Mouse (Mus musculus): ENCODE measurements around the gene Syt3.
A peak's percentile ranks its signal among the peaks of the same experiment; 100 is the strongest.

The Syt3 gene

GRCm38 (mm10) chr7:44383980-44384715, at the start of gene Syt3:
Gene Syt3 (plus strand): TSS chr7:44384102.
- peak; percentile 89 for DNase-seq

- DNase-seq: peak; percentile 46
These were observed 49.8 kb upstream of the Syt3 start for GRCm38 (mm10) chr7:44334139-44334538.

- DNase-seq: peak; percentile 85
These were observed 48.6 kb upstream of the Syt3 start for GRCm38 (mm10) chr7:44335031-44335878.

- peak; percentile 81 for DNase-seq
These were observed 47.6 kb upstream of the Syt3 start for GRCm38 (mm10) chr7:44336046-44337021.

- peak; percentile 73 for DNase-seq
These were observed 46.6 kb upstream of the Syt3 start for GRCm38 (mm10) chr7:44337121-44337849.

- no peak for DNase-seq
These were observed 43.7 kb upstream of the Syt3 start for GRCm38 (mm10) chr7:44340226-44340625.

- no peak for DNase-seq
These were observed 42.8 kb upstream of the Syt3 start for GRCm38 (mm10) chr7:44341119-44341518.

- no peak for DNase-seq
These were observed 42.2 kb upstream of the Syt3 start for GRCm38 (mm10) chr7:44341714-44342113.

- DNase-seq: no peak
These were observed 40.4 kb upstream of the Syt3 start for GRCm38 (mm10) chr7:44343459-44344015.

GRCm38 (mm10) chr7:44344622-44345021, 39.3 kb upstream of the Syt3 start:
- DNase-seq: no peak

GRCm38 (mm10) chr7:44349043-44349442, 34.9 kb upstream of the Syt3 start:
- DNase-seq: no peak

- peak; percentile 83 for DNase-seq
These were observed 32.8 kb upstream of the Syt3 start for GRCm38 (mm10) chr7:44350957-44351711.

GRCm38 (mm10) chr7:44351881-44352749, 31.8 kb upstream of the Syt3 start:
- DNase-seq: peak; percentile 58

GRCm38 (mm10) chr7:44352750-44353600, 30.9 kb upstream of the Syt3 start:
- DNase-seq: peak; percentile 57

GRCm38 (mm10) chr7:44353601-44354340, 30.1 kb upstream of the Syt3 start:
- DNase-seq: peak; percentile 55

GRCm38 (mm10) chr7:44355411-44355810, 28.5 kb upstream of the Syt3 start:
- DNase-seq: no peak

GRCm38 (mm10) chr7:44356590-44357481, 27.1 kb upstream of the Syt3 start:
- DNase-seq: peak; percentile 57
